Mouse (Mus musculus): ENCODE results near the gene Nsun4.

DNA sequence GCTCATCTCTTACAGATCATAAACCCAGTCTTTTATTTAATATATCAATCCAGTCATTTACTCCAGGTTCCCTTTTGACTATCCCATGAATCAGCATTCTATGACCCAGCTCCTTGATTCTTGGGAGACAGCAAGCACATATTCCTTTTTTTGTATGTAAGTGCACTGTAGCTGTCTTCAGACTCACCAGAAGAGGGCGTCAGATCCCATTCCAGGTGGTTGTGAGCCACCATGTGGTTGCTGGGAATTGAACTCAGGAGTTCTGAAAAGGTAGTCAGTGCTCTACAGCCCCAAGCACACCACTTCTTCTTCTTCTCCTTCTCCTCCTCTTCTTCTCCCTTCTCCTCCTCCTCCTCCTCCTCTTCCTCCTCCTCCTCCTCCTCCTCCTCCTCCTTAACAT lies 3.9 kb upstream of the Nsun4 start:
- TF ChIP-seq MAZ (IDR thresholded peaks at IDR 0.05; ENCODE audit: low read depth, low read length) (no peak), SMC3 (IDR thresholded peaks at IDR 0.05; ENCODE audit: low read depth, low read length) (peak; percentile 13; the same call in 1 of the 2 replicates), CTCF (IDR thresholded peaks at IDR 0.05 in 2 of 3, conservative IDR thresholded peaks at IDR 0.05 in 1 of 3; ENCODE audit: control insufficient read depth in 1 of 3, insufficient read depth in 1 of 3, low read depth in 2 of 3, low read length in 3 of 3, poor library complexity in 1 of 3, severe bottlenecking in 1 of 3) (peak in 2 of 3 experiments; percentile 9 to 51; a peak in 3 of 6 replicates), NRF1 (IDR thresholded peaks at IDR 0.05; ENCODE audit: insufficient read depth, low read depth, low read length, poor library complexity, severe bottlenecking) (no peak), EP300 (IDR thresholded peaks at IDR 0.05; ENCODE audit: low read depth in 1 of 2, low read length in 2 of 2) (no peak), POLR2A (IDR thresholded peaks at IDR 0.05; ENCODE audit: control insufficient read depth in 1 of 2, insufficient read depth in 1 of 2, low read depth in 1 of 2, low read length in 2 of 2, poor library complexity in 1 of 2) (no peak)

Data from MEL (cell line).